Mouse (Mus musculus): ENCODE data around the gene Cradd.
A peak's percentile ranks its signal among the peaks of the same experiment; 100 is the strongest.

Gene Cradd

DNA sequence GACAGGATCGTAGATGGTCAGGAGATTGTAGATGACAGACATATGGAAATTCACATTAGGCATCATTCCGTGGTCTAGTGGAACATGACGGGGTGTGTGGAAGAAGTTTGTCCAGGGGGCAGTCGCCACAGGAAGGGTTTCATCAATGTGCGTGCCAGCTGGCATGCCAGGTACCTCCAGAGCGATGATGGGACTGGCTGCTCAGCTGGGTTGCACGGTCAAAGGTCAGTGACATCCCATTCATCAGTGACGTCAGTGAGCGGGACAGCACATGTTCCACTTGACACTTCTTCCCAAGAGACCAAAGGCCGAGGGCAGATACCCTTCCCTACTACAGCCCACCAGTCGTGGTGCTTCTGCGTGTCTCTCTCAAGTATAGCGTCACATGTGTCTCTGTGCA is 50.7 kb downstream of the Cradd start:
- DNase-seq (ENCODE audit: low spot score in 2 of 2) = no peak

DNA sequence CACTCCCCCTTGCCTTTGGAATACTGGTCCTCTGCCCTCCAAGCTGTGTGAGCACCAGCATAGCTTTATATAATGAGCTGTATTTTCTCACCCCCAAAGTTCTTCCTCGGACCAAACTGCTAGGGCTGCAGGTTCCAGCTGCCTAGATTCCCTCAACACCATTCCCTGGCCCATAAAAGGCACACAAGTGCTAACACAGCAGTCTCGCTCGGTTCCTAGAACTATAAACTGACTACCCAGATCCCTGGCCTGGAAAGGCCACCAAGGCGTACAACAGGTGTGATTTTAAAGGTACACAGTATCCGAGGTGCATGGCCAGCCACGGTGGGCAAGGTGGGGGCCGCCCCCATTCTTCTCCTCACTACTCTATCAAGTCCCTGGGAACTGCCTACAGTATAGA is 54.8 kb downstream of the Cradd start:
- no peak for DNase-seq (ENCODE audit: low spot score in 2 of 2)

DNA sequence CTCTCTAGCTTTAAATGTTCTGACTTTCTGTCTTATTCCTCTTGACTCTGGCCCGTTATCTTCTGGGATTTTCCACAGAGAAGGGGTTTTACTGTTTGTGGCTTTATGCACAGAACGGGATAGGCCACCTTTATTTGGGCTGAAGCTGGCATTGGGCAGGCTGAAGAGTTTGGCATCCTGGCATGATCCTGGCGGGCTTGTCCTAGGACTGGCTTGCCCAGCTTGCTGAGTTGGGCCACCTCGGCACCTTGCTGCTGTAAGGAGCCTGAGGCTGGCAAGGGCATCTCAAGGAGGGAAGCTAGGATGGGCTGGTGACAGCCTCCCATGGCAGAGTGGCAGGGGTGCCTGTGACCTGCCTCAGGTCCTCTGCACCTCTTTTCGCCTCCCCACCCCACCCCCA is 55.6 kb downstream of the Cradd start:
- no peak for DNase-seq (ENCODE audit: low spot score in 2 of 2)

DNA sequence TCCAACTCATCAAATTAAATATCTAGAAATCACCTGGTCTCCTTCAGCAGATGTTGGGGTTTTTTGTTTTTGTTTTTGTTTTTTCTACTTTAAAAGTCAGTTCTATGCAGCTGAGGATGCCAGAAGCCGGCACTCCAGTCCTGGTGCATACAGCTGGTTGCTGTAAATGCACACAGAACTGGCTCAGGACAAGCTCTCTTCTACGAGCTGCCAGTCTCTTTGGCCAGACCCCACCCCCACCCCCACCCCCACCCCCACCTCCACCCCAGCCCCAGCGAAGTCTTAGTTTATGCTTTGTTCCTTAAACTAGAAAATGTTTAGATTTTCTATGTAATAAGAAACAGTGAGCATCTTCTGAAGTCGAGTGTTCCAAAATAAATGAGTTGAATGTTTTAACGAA is 57.0 kb downstream of the Cradd start:
- no peak for DNase-seq (ENCODE audit: low spot score in 2 of 2)

- no peak for DNase-seq (ENCODE audit: low spot score in 2 of 2)
These were observed 57.7 kb downstream of the Cradd start for GRCm38 (mm10) chr10:95266041-95266762.

GRCm38 (mm10) chr10:95265576-95265975 is 58.4 kb downstream of the Cradd start:
- no peak for DNase-seq (ENCODE audit: low spot score in 2 of 2)

DNA sequence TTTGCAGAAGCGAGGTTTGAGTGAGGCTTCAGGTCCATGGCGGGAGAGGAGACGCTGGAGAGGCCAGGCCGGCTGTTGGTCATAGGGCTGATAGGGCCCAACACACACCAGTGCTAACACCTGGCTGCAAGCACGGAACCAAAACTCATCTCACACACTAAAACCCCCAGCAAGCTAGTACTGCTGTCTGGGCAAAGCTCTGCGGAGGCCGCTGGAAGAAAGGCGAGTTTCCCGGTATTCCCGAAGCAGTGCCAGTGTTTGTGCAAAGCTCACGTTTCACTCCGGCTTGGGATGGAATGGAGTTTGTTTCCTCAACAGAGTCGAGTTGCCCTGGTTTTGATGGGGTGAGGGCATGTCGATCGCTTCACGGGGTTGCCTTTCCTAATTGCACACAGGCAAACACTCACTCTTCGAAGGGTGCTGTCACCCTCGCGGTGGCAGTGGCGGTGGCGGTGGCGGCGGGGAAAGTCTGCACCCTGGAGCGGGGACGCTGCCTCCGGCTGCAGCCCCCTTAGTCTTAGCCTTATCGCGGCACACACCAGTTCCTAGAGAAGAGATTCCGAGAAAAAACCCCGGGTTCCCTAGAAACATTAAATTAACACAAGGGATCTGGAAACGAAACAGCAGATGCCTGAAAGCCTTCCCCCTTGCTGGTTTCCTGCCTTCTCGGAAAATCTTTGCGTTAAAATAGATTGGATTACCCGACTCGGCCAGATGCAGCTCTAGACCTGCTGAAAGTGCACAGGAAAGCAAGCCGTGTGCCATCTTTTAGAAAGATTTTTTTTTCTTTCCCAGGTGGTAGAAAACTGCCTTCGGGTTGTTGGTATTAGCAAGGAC is 59.2 kb downstream of the Cradd start:
- peak in 1 of 2 experiments; percentile 30 for DNase-seq (ENCODE audit: low spot score in 2 of 2)

DNA sequence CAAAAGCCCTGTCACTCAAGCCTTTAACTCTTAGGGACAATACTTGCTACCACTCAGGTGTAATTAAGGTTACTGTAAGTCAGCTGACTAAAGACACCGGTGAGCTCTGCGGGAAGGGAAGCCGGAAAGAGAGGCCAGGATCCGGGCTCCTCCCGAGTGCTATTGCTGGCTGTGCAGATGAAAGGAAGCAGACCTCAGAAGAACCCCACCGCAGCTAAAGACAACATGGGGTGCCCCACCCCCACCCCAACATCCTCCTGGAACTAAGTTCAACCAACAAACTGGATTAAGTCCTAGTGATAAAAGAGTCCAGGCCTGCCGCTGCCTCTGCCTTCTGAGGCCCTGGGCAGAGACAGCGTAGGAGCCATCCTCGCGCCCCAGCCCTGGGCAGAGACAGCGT is 61.5 kb downstream of the Cradd start:
- no peak for DNase-seq (ENCODE audit: low spot score in 2 of 2)

GRCm38 (mm10) chr10:95261279-95261678 is 62.7 kb downstream of the Cradd start:
- no peak for DNase-seq (ENCODE audit: low spot score in 2 of 2)

DNA sequence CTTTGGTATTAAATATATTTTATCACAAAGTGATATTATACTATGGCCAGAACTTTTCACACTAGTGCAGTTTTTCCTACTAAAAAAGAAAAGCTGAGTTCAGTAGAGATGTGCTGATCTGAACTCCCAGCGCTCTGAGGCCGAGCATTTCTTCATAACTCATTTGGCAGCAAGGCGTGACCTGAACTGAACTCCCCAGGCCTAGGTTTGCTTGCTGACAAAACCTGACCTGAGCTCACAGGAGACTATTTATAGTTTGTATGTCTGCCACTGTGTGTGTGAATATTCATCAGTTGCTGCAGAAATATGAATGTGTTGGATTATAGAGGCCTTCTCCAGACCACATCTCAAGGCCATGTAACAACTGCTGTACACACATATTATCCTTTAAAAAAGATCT is 63.5 kb downstream of the Cradd start:
- no peak for DNase-seq (ENCODE audit: low spot score in 2 of 2)

GRCm38 (mm10) chr10:95258471-95259155 is 65.3 kb downstream of the Cradd start:
- no peak for DNase-seq (ENCODE audit: low spot score in 2 of 2)

GRCm38 (mm10) chr10:95257979-95258378 is 66.0 kb downstream of the Cradd start:
- DNase-seq (ENCODE audit: low spot score in 2 of 2) = no peak

DNA sequence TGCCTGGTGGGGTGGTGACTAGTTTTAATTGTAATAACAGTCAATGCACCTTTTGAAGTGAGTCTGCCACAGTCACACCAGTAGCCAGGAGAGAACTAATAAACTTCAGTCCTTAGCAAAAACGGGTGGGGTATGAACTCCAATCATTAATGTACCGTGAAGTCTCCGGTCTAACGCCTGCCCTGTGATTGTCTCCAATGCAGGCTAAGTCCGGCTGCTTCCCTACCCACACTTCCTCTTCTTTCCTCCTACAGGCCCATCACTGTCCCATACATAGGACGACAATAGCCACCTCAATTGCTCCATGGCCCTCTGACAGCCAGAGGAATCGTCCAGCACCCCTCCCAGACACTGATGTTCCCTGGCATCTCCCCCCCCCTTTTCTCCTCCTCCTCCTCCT is 67.8 kb downstream of the Cradd start:
- no peak for DNase-seq (ENCODE audit: low spot score in 2 of 2)

GRCm38 (mm10) chr10:95255018-95255680 is 68.8 kb downstream of the Cradd start:
- DNase-seq (ENCODE audit: low spot score in 2 of 2) = no peak

- DNase-seq (ENCODE audit: low spot score in 2 of 2) = peak in 1 of 2 experiments; percentile 39
These were observed 69.4 kb downstream of the Cradd start for GRCm38 (mm10) chr10:95254453-95255001.

- DNase-seq (ENCODE audit: low spot score in 2 of 2) = no peak
These were observed 69.9 kb downstream of the Cradd start for GRCm38 (mm10) chr10:95254046-95254445.

- DNase-seq (ENCODE audit: low spot score in 2 of 2) = no peak
These were observed 72.3 kb downstream of the Cradd start for GRCm38 (mm10) chr10:95251674-95252073.

GRCm38 (mm10) chr10:95248362-95248761 is 75.6 kb downstream of the Cradd start:
- DNase-seq (ENCODE audit: low spot score in 2 of 2) = no peak

DNA sequence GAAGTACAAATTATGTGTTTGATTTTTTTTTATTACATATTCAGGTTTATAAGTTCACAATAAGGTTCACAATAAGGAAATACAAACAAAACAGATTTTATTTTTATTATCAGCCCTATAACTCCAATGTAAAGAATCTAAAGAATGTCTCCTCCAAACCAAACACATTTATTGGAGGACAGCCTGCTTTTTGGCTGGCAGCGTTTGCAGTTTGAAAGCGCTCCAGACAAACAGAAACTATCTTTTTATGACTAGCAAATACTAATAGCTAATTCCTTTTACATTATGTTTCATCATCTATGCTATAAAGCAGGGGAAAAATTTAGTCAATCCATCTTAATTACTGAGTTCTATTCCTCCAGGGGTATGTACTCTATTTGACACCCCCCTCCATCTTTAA is 77.2 kb downstream of the Cradd start:
- no peak for DNase-seq (ENCODE audit: low spot score in 2 of 2)

- no peak for DNase-seq (ENCODE audit: low spot score in 2 of 2)
These were observed 78.3 kb downstream of the Cradd start for GRCm38 (mm10) chr10:95245680-95245982.

DNA sequence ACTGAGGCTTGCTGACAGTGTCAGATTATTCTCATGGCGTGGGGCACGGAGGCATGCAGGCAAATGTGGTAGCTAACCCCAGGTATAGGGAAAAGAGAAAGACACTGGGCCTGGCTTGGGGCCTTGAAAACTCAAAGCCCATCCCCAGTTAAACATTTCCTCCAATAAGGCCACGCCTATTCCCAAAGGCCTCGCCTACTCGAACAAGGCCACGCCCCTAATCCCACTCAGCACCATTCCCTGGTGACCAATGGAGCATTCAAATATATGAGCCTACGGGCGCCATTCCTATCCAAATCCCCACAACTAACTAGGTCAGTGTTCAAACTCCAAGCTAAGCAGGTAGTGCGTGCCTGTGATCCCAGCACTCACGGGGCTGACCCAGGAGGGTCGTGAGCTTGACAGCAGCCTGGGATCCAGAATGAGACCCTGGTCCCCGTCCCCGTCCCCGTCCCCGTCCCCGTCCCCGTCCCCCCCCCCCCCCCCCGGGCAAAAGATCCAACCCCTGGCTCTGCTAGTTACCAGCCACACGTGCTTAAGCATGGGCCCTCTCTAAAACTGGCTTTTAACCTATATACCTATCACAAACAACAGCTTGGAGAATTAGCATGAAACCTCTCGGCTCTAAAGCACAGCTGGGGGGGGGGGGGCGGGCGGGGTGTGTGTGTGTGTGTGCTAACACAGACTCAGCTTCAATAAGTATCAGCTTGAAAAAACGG is 78.8 kb downstream of the Cradd start:
- DNase-seq (ENCODE audit: low spot score in 2 of 2) = no peak

All from cerebellum, postnatal 4 days (tissue).